ENCODE assay signal across 10 mouse cellular contexts in the genomic region with DNA sequence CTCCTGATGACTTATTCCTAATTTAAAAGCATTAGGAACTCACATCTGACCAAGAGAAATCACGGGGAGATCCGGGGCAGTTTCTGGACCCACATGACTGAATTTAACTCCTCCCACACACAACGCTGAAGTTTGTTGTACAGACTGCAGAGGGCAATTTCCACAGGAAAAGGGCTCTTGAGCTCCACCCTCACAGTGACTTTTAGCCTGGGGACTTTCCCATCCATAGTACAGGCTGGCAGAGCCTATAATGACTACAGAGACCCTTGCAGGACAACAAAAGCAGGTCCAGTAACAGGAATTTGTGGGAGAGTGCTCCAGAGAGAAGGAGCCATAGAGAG. TPM values are rescaled to one million over a fixed set of nuclear protein-coding genes. Genes with fewer than 3 reads are reported as not detected.
DNase-seq lines count a peak whose midpoint lies in the region; ATAC-seq lines count a peak whose summit lies in the region.
"Had no signal": no experiment of that assay in that cellular context is flagged by ENCODE, and none has a peak within 500 bp of the region (broad histone marks: within the 10 kb centered on the region; RNA-seq: fewer than 3 reads in every experiment).

No protein-coding gene starts in this region.

- no peak overlapping the region for H3K4me3 ChIP-seq in heart, embryonic 16.5 days (ENCODE audit: low read length)
- no peak overlapping the region for H3K4me3 ChIP-seq in lung, embryonic 16.5 days (ENCODE audit: low read length)
- H3K4me3 ChIP-seq in hindbrain, embryonic 14.5 days (replicated peaks; ENCODE audit: low read length) = no peak overlapping the region
- no peak overlapping the region for H3K4me3 ChIP-seq in neural tube, embryonic 15.5 days (replicated peaks)
- H3K4me3 ChIP-seq: neural tube, embryonic 12.5 days had no signal

- WGBS in heart, embryonic 16.5 days = 23% methylated on average over 3 of the region's 3 CpGs
- WGBS in lung, embryonic 16.5 days = 13% methylated on average over 3 of the region's 3 CpGs
- WGBS in hindbrain, embryonic 14.5 days = 47% methylated on average over 3 of the region's 3 CpGs
- 38% methylated on average over 3 of the region's 3 CpGs for WGBS in neural tube, embryonic 15.5 days

- no peaks in the 10 kb centered on the region for H3K36me3 ChIP-seq in heart, embryonic 16.5 days (ENCODE audit: control insufficient read depth, insufficient read depth)
- H3K36me3 ChIP-seq in lung, embryonic 16.5 days (ENCODE audit: control insufficient read depth, insufficient read depth, low read length) = no peaks in the 10 kb centered on the region
- H3K36me3 ChIP-seq in hindbrain, embryonic 14.5 days (replicated peaks; ENCODE audit: control insufficient read depth, insufficient read depth) = no peaks in the 10 kb centered on the region
- no peaks in the 10 kb centered on the region for H3K36me3 ChIP-seq in neural tube, embryonic 15.5 days
- H3K36me3 ChIP-seq: neural tube, embryonic 12.5 days had no signal

- peaks cover 3% of the 10 kb centered on the region; the same call in 1 of the 2 replicates for H3K4me1 ChIP-seq in heart, embryonic 16.5 days (ENCODE audit: control insufficient read depth, insufficient read depth, low read length)
- H3K4me1 ChIP-seq in lung, embryonic 16.5 days (replicated peaks; ENCODE audit: control insufficient read depth, insufficient read depth, low read length) = no peaks in the 10 kb centered on the region
- H3K4me1 ChIP-seq in hindbrain, embryonic 14.5 days (replicated peaks; ENCODE audit: control insufficient read depth, insufficient read depth, low read length) = no peaks in the 10 kb centered on the region
- peaks cover 4% of the 10 kb centered on the region; the same call in 1 of the 2 replicates for H3K4me1 ChIP-seq in neural tube, embryonic 15.5 days

- 0 out of 2 replicates have a peak, but pooled peaks cover 3% of the 10 kb centered on the region for H3K9me3 ChIP-seq in heart, embryonic 16.5 days (replicated peaks; ENCODE audit: control insufficient read depth, low read length)
- no peaks in the 10 kb centered on the region for H3K9me3 ChIP-seq in lung, embryonic 16.5 days (ENCODE audit: control insufficient read depth, low read length)
- H3K9me3 ChIP-seq in hindbrain, embryonic 14.5 days (ENCODE audit: control insufficient read depth, low read length) = no peaks in the 10 kb centered on the region
- no peaks in the 10 kb centered on the region for H3K9me3 ChIP-seq in neural tube, embryonic 15.5 days (replicated peaks)
- H3K9me3 ChIP-seq: neural tube, embryonic 12.5 days had no signal

- no peak overlapping the region for H3K27ac ChIP-seq in heart, embryonic 16.5 days (ENCODE audit: low read length)
- H3K27ac ChIP-seq in lung, embryonic 16.5 days (ENCODE audit: low read length) = no peak overlapping the region; the same call in 1 of the 2 replicates
- no peak overlapping the region for H3K27ac ChIP-seq in hindbrain, embryonic 14.5 days
- no peak overlapping the region for H3K27ac ChIP-seq in neural tube, embryonic 15.5 days (replicated peaks)
- H3K27ac ChIP-seq: neural tube, embryonic 12.5 days had no signal

- no peaks in the 10 kb centered on the region for H3K27me3 ChIP-seq in heart, embryonic 16.5 days (ENCODE audit: control insufficient read depth, insufficient read depth, low read length)
- H3K27me3 ChIP-seq in lung, embryonic 16.5 days (ENCODE audit: control insufficient read depth, insufficient read depth, low read depth, low read length) = no peaks in the 10 kb centered on the region
- no peaks in the 10 kb centered on the region for H3K27me3 ChIP-seq in hindbrain, embryonic 14.5 days (ENCODE audit: control insufficient read depth, insufficient read depth, low read length)
- no peaks in the 10 kb centered on the region for H3K27me3 ChIP-seq in neural tube, embryonic 15.5 days (replicated peaks)
- H3K27me3 ChIP-seq: neural tube, embryonic 12.5 days had no signal

- no peak overlapping the region for H3K9ac ChIP-seq in heart, embryonic 16.5 days (ENCODE audit: low read length)
- no peak overlapping the region for H3K9ac ChIP-seq in lung, embryonic 16.5 days (ENCODE audit: low read length)
- H3K9ac ChIP-seq in hindbrain, embryonic 14.5 days = no peak overlapping the region
- H3K9ac ChIP-seq in neural tube, embryonic 15.5 days (replicated peaks) = no peak overlapping the region
- H3K9ac ChIP-seq: neural tube, embryonic 12.5 days had no signal

- DNase-seq in 416B (ENCODE audit: low read depth) = peak; percentile 68
- DNase-seq in CD4-positive helper T cell, adult 2 months (ENCODE audit: low read depth, low spot score) = peak; percentile 85
- no peak for DNase-seq in hindbrain, embryonic 14.5 days (ENCODE audit: low spot score)
- no peak for DNase-seq in layer of hippocampus, postnatal 14 days (ENCODE audit: low spot score in 2 of 2)
- no peak for DNase-seq in layer of hippocampus, adult 18-20 months (ENCODE audit: low spot score in 2 of 2)
- DNase-seq: thymus, adult 2 months had no signal

- no peak overlapping the region for H3K4me2 ChIP-seq in heart, embryonic 16.5 days (ENCODE audit: low read depth, low read length)
- H3K4me2 ChIP-seq in lung, embryonic 16.5 days (ENCODE audit: low read depth, low read length) = no peak overlapping the region
- no peak overlapping the region for H3K4me2 ChIP-seq in hindbrain, embryonic 14.5 days (replicated peaks)
- H3K4me2 ChIP-seq in neural tube, embryonic 15.5 days = no peak overlapping the region
- H3K4me2 ChIP-seq: neural tube, embryonic 12.5 days had no signal

- peak; percentile 69 for ATAC-seq in heart, embryonic 16.5 days (replicated peaks; ENCODE audit: extremely low read depth, insufficient read depth, low FRiP score)
- ATAC-seq in lung, embryonic 16.5 days (ENCODE audit: low read depth) = peak; percentile 65; the same call in 1 of the 2 replicates
- ATAC-seq in hindbrain, embryonic 14.5 days (ENCODE audit: low FRiP score) = no peak
- ATAC-seq in neural tube, embryonic 15.5 days (ENCODE audit: low FRiP score) = no peak

RNA-seq across cellular contexts. Expression of a gene that starts 28.1 kb away (rescaled TPM):
- 7.2 and 8.3 TPM in 2 replicates for polyA plus RNA-seq in heart, embryonic 16.5 days (2015; fragmentation: Nextera tagmentation; extraction: Ambion mirVana)
- 9.5 and 9.8 TPM in 2 replicates for polyA plus RNA-seq in lung, embryonic 16.5 days (2015; fragmentation: Nextera tagmentation; extraction: Ambion mirVana)
- polyA plus RNA-seq in hindbrain, embryonic 14.5 days (2014; fragmentation: Nextera tagmentation; extraction: Ambion mirVana) = 21.8 and 24.5 TPM in 2 replicates
- total RNA-seq in layer of hippocampus, postnatal 14 days (2021) = 10 to 100 TPM; 84.2 to 89.3 TPM
- polyA plus RNA-seq in neural tube, embryonic 15.5 days (2015; fragmentation: Nextera tagmentation; extraction: Ambion mirVana) = 10.8 and 11.1 TPM in 2 replicates
- 10 to 100 TPM; 94.7 to 96.2 TPM for total RNA-seq in layer of hippocampus, adult 18-20 months (2021)

RNA-seq across cellular contexts. Expression of a gene that starts 29.7 kb away (rescaled TPM):
- 4.8 and 7.2 TPM in 2 replicates for polyA plus RNA-seq in heart, embryonic 16.5 days (2015; fragmentation: Nextera tagmentation; extraction: Ambion mirVana)
- 8.8 and 9.3 TPM in 2 replicates for polyA plus RNA-seq in lung, embryonic 16.5 days (2015; fragmentation: Nextera tagmentation; extraction: Ambion mirVana)
- polyA plus RNA-seq in hindbrain, embryonic 14.5 days (2014; fragmentation: Nextera tagmentation; extraction: Ambion mirVana) = 2.3 and 2.8 TPM in 2 replicates
- total RNA-seq in layer of hippocampus, postnatal 14 days (2021) = 1 to 10 TPM; 3.4 to 3.5 TPM
- 1.4 and 2.0 TPM in 2 replicates for polyA plus RNA-seq in neural tube, embryonic 15.5 days (2015; fragmentation: Nextera tagmentation; extraction: Ambion mirVana)
- total RNA-seq in layer of hippocampus, adult 18-20 months (2021) = 1 to 10 TPM; 2.6 to 2.9 TPM

RNA-seq across cellular contexts. Expression of a gene that starts 37.0 kb away (rescaled TPM):
- 0.25 and 0.29 TPM in 2 replicates for polyA plus RNA-seq in heart, embryonic 16.5 days (2015; fragmentation: Nextera tagmentation; extraction: Ambion mirVana)
- polyA plus RNA-seq in lung, embryonic 16.5 days (2015; fragmentation: Nextera tagmentation; extraction: Ambion mirVana) = 0.39 and 0.54 TPM in 2 replicates
- polyA plus RNA-seq in hindbrain, embryonic 14.5 days (2014; fragmentation: Nextera tagmentation; extraction: Ambion mirVana) = 26.0 and 29.1 TPM in 2 replicates
- total RNA-seq in layer of hippocampus, postnatal 14 days (2021) = 10 to 100 TPM; 27.5 to 28.0 TPM
- 18.9 and 22.5 TPM in 2 replicates for polyA plus RNA-seq in neural tube, embryonic 15.5 days (2015; fragmentation: Nextera tagmentation; extraction: Ambion mirVana)
- 10 to 100 TPM; 31.3 to 31.5 TPM for total RNA-seq in layer of hippocampus, adult 18-20 months (2021)

Comparison
In these comparisons a context has a peak if more than half of its experiments do, and no peak if none do; other contexts are left out.
1. DNase-seq: peak in 416B (single experiment) and CD4-positive helper T cell, adult 2 months (single experiment); none in hindbrain, embryonic 14.5 days (single experiment), layer of hippocampus, postnatal 14 days (0 of 2) and layer of hippocampus, adult 18-20 months (0 of 2).
2. ATAC-seq: peak in heart, embryonic 16.5 days (single experiment) and lung, embryonic 16.5 days (single experiment); none in hindbrain, embryonic 14.5 days (single experiment) and neural tube, embryonic 15.5 days (single experiment).
3. RNA of a gene that starts 37.0 kb away (polyA plus RNA-seq): 26.0 to 29.1 TPM in hindbrain, embryonic 14.5 days and 18.9 to 22.5 TPM in neural tube, embryonic 15.5 days; 0.39 to 0.54 TPM in lung, embryonic 16.5 days and 0.25 to 0.29 TPM in heart, embryonic 16.5 days; every median in the first group is over 10 times any median in the second.